Mouse (Mus musculus): ENCODE measurements around the gene Npr2. TPM values are rescaled to one million over a fixed set of nuclear protein-coding genes. Genes with fewer than 3 reads are reported as not detected.

Npr2 gene
- polyA plus RNA-seq, 1 experiment from 2014 or later = 12.8 TPM

DNA sequence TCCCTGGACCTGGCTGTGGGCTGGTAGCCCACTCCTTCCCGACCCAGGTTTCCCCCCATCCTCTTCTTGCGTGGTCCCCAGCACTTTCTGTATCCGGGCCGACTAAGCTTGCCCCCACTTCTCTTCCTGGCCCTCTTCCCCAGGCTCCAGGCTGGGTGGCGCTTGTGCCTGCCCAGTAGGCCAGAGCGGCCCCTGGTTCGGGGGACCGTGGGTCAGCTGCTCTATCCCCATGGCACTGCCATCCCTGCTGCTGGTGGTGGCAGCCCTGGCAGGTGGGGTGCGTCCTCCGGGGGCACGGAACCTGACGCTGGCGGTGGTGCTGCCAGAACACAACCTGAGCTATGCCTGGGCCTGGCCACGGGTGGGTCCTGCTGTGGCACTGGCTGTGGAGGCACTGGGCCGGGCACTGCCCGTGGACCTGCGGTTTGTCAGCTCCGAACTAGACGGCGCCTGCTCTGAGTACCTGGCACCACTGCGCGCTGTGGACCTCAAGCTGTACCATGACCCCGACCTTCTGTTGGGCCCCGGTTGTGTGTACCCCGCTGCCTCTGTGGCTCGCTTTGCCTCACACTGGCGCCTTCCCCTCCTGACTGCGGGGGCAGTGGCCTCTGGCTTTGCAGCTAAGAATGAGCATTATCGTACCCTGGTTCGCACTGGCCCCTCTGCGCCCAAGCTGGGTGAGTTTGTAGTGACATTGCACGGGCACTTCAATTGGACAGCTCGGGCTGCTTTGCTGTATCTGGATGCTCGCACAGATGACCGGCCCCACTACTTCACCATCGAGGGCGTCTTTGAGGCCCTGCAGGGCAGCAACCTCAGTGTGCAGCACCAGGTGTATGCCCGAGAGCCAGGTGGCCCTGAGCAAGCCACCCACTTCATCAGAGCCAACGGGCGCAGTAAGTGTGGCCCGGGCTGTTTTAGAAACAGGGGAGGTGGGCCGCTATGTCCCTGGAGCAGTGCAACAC, 503 bp downstream of the Npr2 start:
- WGBS = 41% methylated on average over 42 of the region's 42 CpGs
- peaks cover 45% of the 10 kb centered on the region for H3K4me1 ChIP-seq
- ATAC-seq (replicated peaks) = peak; percentile 2; the same call in 1 of the 2 replicates
- peak overlapping the region; percentile 90 for H3K4me2 ChIP-seq
- no peaks in the 10 kb centered on the region for H3K9me3 ChIP-seq
- no peaks in the 10 kb centered on the region for H3K36me3 ChIP-seq (replicated peaks)
- H3K4me3 ChIP-seq = peak overlapping the region; percentile 59
- peak overlapping the region; percentile 87 for H3K9ac ChIP-seq
- H3K27me3 ChIP-seq (replicated peaks) = no peaks in the 10 kb centered on the region
- peak overlapping the region; percentile 83 for H3K27ac ChIP-seq

DNA sequence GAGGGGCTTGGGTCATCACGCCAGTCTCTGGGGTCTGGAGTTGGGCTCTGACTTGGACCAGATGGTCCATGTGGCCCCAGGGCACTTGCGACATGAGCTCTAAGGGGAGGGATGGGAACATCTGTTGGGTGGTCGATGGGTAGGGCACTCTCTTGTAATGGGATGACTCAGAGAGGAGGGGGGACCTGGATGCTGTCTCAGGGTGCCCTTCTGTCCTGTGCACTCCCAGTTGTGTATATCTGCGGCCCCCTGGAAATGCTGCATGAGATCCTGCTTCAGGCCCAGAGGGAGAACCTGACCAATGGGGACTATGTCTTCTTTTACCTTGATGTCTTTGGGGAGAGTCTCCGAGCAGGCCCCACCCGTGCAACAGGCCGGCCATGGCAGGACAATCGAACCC, 1.6 kb downstream of the Npr2 start:
- 74% methylated on average over 8 of the region's 8 CpGs for WGBS
- Histone ChIP-seq H3K27ac (no peak overlapping the region), H3K9ac (no peak overlapping the region), H3K27me3 (replicated peaks) (no peaks in the 10 kb centered on the region), H3K4me1 (peaks cover 45% of the 10 kb centered on the region), H3K4me2 (peak overlapping the region; percentile 90; the same call in 1 of the 2 replicates), H3K36me3 (replicated peaks) (no peaks in the 10 kb centered on the region), H3K4me3 (no peak overlapping the region), H3K9me3 (no peaks in the 10 kb centered on the region)
- ATAC-seq (replicated peaks) = no peak

DNA sequence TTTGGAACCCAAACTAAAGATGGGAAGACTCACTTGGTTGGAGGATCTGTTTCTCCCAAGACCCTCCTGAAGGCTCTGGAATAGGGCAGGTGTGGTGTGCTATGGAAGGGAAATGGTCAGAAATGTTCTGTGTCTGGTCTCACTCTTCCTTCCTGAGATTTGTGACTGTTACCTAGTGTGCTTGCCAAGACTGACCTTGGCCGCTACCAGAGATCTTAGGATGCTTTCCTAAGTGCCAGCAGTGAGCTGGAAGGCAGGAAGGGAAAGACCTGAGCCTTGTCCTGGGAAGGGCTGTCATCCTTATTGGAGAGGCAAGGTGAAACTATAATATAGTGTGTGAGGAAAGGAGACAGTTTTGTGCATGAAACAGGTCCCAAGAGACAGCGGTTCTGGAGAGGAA, 2.0 kb downstream of the Npr2 start:
- no peak for ATAC-seq (replicated peaks)
- H3K9me3 ChIP-seq = no peaks in the 10 kb centered on the region

DNA sequence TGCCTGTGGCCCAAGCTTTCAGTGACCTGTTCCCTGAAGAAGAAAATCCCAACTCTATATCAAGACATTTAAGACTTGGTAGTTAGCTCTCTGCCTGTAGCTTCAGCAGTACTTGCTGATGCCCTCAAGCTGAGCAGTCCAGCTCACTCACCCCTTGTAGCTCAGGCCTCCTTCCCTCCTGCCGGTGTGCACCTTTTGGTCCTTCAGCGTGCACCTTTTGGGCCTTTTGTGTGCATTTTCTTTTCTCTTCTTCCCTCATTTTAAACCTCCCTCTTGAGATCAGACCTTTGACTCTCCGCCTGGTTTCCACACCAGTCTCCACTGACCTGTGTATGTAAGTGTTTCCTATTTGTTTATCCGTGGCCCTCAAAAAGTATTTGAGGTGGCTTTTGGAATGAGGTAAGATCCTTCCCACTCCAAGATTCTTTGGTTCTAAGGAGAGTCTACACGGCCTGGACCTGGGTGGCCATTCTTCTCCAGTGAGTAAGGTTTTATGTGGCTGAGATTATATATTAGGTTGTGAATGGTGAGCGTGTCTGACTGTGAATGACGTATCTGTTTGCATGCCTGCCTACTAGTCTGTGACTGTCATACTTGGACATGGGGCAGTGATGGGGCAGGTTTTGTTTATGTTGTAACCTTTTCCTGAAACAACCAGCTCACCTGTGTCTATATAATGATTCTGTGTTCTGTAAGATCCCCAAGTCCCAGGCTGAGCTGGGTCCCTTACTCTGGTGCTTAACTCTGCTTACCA, 3.1 kb downstream of the Npr2 start:
- no peak overlapping the region for H3K9ac ChIP-seq
- no peak for ATAC-seq (replicated peaks)
- WGBS = 91% methylated on average over 7 of the region's 7 CpGs

More for the DNA sequence above, 2.0 kb downstream of the Npr2 start:
- Histone ChIP-seq H3K27ac (no peak overlapping the region), H3K4me1 (peaks cover 45% of the 10 kb centered on the region), H3K9ac (no peak overlapping the region), H3K27me3 (replicated peaks) (no peaks in the 10 kb centered on the region), H3K4me3 (no peak overlapping the region), H3K4me2 (0 out of 2 replicates have a peak overlapping the region, but pooled peaks have one; percentile 4), H3K36me3 (replicated peaks) (no peaks in the 10 kb centered on the region)
- WGBS = 97% methylated on average over 2 of the region's 2 CpGs

DNA sequence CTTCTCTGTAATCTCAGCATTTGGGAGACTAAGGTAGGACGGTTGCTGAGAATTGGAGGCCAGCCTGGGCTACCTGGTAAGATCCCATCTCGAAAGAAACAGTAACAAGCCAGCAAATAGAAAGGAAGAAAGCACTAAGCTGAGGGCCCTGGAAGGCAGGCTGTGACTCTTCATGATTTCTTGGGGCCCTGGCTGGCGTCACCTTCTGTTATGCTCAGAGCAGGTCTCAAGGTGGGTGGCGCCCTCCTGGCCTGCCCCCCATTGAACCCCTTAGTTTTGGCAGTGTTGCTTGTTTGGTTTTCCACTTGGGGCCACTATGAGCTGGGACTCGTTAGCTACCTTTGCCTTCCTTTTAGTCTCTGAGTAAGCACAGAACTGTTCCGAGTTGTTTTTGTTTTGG, 5.0 kb downstream of the Npr2 start:
- no peak overlapping the region for H3K4me3 ChIP-seq
- no peak overlapping the region for H3K27ac ChIP-seq
- no peaks in the 10 kb centered on the region for H3K9me3 ChIP-seq
- no peak for ATAC-seq (replicated peaks)
- H3K4me1 ChIP-seq = peaks cover 27% of the 10 kb centered on the region
- no peaks in the 10 kb centered on the region for H3K36me3 ChIP-seq (replicated peaks)
- no peak overlapping the region for H3K4me2 ChIP-seq
- H3K27me3 ChIP-seq (replicated peaks) = no peaks in the 10 kb centered on the region
- 77% methylated on average over 6 of the region's 6 CpGs for WGBS
- H3K9ac ChIP-seq = no peak overlapping the region

More for the DNA sequence above, 3.1 kb downstream of the Npr2 start:
- H3K36me3 ChIP-seq (replicated peaks) = no peaks in the 10 kb centered on the region
- no peak overlapping the region for H3K4me3 ChIP-seq
- no peak overlapping the region for H3K4me2 ChIP-seq
- H3K27ac ChIP-seq = no peak overlapping the region
- H3K4me1 ChIP-seq = peaks cover 44% of the 10 kb centered on the region
- H3K9me3 ChIP-seq = no peaks in the 10 kb centered on the region
- no peaks in the 10 kb centered on the region for H3K27me3 ChIP-seq (replicated peaks)

DNA sequence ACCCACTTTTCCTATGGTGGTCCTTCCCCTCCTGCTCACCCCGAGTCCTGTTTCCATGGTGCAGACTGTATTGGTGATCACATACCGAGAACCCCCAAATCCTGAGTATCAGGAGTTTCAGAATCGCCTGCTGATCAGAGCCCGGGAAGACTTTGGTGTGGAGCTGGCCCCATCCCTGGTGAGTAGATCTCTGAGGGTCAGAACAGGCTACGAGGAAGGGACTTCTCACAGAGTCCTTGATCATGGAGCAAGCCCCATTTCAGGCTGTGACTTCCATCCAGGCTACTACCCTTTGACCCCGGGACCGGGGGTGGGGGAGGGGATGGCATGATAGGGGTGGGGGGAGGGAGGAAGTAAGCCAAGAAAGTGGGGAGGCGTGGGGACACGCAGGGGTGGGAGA, 8.3 kb downstream of the Npr2 start:
- no peaks in the 10 kb centered on the region for H3K36me3 ChIP-seq (replicated peaks)
- H3K4me1 ChIP-seq = no peaks in the 10 kb centered on the region
- 79% methylated on average over 9 of the region's 9 CpGs for WGBS
- no peaks in the 10 kb centered on the region for H3K27me3 ChIP-seq (replicated peaks)
- no peak overlapping the region for H3K4me2 ChIP-seq
- no peak overlapping the region for H3K9ac ChIP-seq
- H3K9me3 ChIP-seq = no peaks in the 10 kb centered on the region
- H3K27ac ChIP-seq = no peak overlapping the region
- no peak overlapping the region for H3K4me3 ChIP-seq
- no peak for ATAC-seq (replicated peaks)

DNA sequence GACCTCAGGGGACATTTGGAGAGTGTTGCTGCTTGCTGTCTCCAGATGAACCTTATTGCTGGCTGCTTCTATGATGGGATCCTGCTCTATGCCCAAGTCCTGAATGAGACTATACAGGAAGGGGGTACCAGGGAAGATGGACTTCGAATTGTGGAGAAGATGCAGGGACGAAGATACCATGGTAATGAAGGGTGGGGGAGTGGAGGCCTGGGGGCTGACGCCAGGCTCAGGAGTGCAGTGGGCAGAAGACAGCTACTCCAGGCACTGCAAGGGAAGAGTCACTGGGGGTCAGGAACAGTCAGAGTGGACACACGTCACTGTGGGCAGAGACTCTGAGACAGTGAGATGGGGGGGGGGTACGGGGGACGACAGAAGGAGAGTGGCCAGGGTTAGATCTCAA, 8.8 kb downstream of the Npr2 start:
- 88% methylated on average over 6 of the region's 6 CpGs for WGBS
- Histone ChIP-seq H3K4me3 (no peak overlapping the region), H3K9ac (no peak overlapping the region), H3K9me3 (no peaks in the 10 kb centered on the region), H3K4me2 (no peak overlapping the region), H3K36me3 (replicated peaks) (no peaks in the 10 kb centered on the region), H3K27ac (no peak overlapping the region), H3K4me1 (no peaks in the 10 kb centered on the region), H3K27me3 (replicated peaks) (no peaks in the 10 kb centered on the region)
- ATAC-seq (replicated peaks) = no peak

DNA sequence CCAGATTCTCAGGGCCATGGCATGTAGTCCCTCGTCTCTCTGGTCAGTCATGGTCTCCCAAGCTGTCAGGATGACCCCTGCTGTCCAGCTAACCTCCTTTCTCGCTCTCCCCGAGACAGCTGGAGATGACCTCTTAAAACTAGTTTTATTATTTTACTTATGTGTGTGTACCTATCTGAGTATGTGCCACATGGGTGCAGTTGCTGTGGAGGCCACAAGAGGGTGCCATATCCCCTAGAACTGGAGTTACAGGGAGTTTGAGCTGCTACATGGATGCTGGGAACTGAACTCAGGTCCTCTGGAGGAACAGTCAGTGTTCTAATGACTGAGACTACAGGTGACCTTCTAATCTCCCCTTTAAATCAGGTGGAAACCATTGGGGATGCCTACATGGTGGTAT, 18.0 kb downstream of the Npr2 start:
- Histone ChIP-seq H3K36me3 (replicated peaks) (peaks cover 6% of the 10 kb centered on the region; the same call in 1 of the 2 replicates), H3K27me3 (replicated peaks) (no peaks in the 10 kb centered on the region), H3K9me3 (no peaks in the 10 kb centered on the region), H3K4me1 (peaks cover 4% of the 10 kb centered on the region; the same call in 1 of the 2 replicates), H3K4me3 (no peak overlapping the region), H3K4me2 (no peak overlapping the region), H3K9ac (no peak overlapping the region), H3K27ac (no peak overlapping the region)
- WGBS = 95% methylated on average over 3 of the region's 3 CpGs
- no peak for ATAC-seq (replicated peaks)

DNA sequence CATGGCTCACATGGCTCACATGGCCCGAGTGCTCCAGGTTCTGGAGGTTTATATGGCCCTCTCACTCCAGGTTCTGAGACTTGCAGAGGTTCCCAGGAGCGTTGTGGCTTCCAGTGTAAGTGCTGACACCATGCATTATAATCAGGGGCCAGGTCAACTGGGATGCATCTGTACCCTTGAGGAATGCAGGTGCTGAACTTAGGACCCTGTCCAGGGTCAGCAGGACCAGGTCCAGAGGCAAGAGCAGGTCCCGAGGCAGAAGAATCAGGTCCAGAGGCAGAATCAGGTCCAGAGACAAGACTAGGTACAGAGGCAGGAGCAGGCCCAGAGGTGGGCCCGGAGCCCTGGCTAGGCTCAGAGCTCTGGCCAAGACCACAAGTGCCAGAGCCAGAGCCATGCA, 21.0 kb downstream of the Npr2 start:
- no peak overlapping the region for H3K9ac ChIP-seq
- H3K4me2 ChIP-seq = peak overlapping the region; percentile 47
- H3K27ac ChIP-seq = 0 out of 2 replicates have a peak overlapping the region, but pooled peaks have one; percentile 28
- no peaks in the 10 kb centered on the region for H3K9me3 ChIP-seq
- ATAC-seq (replicated peaks) = no peak
- 88% methylated on average over 4 of the region's 4 CpGs for WGBS
- H3K27me3 ChIP-seq (replicated peaks) = no peaks in the 10 kb centered on the region
- peaks cover 6% of the 10 kb centered on the region; the same call in 1 of the 2 replicates for H3K36me3 ChIP-seq (replicated peaks)
- H3K4me1 ChIP-seq = peaks cover 13% of the 10 kb centered on the region
- H3K4me3 ChIP-seq = peak overlapping the region; percentile 29

DNA sequence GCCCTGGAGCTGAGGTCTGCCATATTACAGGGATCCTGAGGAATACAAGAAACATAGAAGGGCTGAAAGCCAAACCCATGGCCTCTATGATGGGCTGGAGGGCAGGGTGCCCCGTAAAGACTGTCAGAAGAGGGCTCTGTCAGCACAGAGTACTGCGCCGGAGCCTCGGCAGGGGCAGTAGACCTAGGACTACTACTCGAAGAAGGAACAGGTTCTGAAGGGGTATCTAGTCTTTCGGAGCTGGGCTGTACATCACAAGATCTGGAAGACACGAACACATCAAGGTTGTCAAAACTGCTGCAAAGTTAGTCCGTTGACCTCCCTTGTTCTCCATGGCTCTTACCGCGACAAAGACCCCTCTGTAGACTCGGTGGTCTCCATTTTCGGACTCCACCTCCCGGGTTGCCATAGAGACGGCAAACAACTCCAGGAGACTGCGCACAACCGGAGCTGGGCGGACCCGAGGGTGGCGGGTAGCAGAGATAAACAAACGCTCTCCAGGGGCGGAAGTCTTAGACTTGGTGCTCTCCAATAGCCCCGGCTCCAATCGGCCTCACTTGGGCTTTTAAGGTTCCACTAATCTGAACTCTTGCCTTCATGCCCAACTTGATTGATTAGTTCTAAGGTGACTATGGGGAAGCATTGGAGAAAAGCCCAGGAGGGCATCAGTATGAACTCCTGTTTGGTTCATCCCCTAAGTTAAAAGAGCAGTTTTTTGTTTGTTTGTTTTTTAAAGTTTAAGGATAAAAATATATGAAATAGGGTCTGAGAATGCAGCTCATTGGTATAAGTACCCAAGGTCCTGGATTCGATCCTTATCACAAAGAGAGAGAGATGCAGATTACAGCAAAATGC, 21.7 kb downstream of the Npr2 start, which contains the start of gene Spag8:
Spag8 (minus strand) TSS at position 434 of the 855 bp plus-strand sequence.
- peak within 1 kb of the TSS; percentile 47 for H3K4me2 ChIP-seq
- H3K9me3 ChIP-seq = no peaks in the 10 kb centered on the region
- peaks cover 13% of the 10 kb centered on the region for H3K4me1 ChIP-seq
- WGBS = 12% methylated on average over 24 of the region's 24 CpGs
- H3K36me3 ChIP-seq (replicated peaks) = peaks cover 6% of the 10 kb centered on the region; the same call in 1 of the 2 replicates
- H3K27ac ChIP-seq = 0 out of 2 replicates have a peak within 1 kb of the TSS, but pooled peaks have one; percentile 28
- H3K9ac ChIP-seq = no peak within 1 kb of the TSS
- H3K27me3 ChIP-seq (replicated peaks) = no peaks in the 10 kb centered on the region
- no peak for ATAC-seq (replicated peaks)
- H3K4me3 ChIP-seq = peak within 1 kb of the TSS; percentile 29

DNA sequence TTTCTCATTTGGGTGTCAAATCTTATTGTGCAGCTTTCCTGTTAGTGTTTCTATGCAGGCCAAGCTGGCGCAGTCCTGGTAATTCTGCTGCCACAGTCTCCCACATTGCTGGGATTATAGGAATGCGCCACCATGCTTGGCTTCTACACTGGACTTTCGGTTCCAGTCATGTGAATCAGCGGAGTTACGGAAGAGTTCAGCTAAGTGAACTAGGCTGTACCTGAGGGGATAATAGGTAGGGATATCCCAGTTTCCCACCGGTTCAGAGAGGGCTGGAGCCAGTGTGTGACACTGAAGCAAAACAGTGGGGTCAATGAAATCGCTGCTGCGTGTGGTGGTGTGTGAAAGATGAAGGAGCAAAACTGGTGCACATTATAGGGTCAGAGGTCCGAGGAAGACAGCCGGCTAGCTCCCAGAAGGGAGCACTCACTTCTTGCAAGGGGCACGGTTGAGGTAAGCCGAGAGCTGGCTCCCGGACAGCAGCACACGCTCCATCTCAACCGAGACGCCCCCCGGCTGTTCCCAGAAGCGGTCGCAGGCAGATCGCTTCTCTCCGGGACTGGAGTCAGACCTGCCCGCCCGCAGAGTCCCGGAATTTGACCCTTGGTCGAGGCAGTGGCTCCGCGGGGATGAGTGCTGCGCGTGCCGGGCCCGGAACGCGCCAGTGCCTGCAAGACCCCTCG, 24.1 kb downstream of the Npr2 start:
- Histone ChIP-seq H3K9ac (peak overlapping the region; percentile 97), H3K27ac (peak overlapping the region; percentile 95), H3K36me3 (replicated peaks) (no peaks in the 10 kb centered on the region), H3K4me3 (peak overlapping the region; percentile 93), H3K9me3 (no peaks in the 10 kb centered on the region), H3K27me3 (replicated peaks) (0 out of 2 replicates have a peak, but pooled peaks cover 3% of the 10 kb centered on the region), H3K4me2 (peak overlapping the region; percentile 93), H3K4me1 (peaks cover 13% of the 10 kb centered on the region)
- ATAC-seq (replicated peaks) = no peak; the same call in none of the 2 replicates
- 4% methylated on average over 34 of the region's 34 CpGs for whole genome bisulfite sequencing

All from midbrain, embryonic 15.5 days (tissue).